Mouse (Mus musculus) lung, adult 2 months (tissue): ENCODE results near the gene Ccdc106.

ENCODE experiments used
- CTCF ChIP-seq: fragments of 200-500 bp; IDR thresholded peaks from 2 replicates; pipeline ENCODE4 v1.5.1; 2011; ENCODE audit warnings: mild to moderate bottlenecking, low read length, control low read depth; ENCODE audit not compliant: insufficient read depth
- POLR2A ChIP-seq: fragments of 200-500 bp; IDR thresholded peaks from 2 replicates; pipeline ENCODE4 v1.6.1; 2011; ENCODE audit warnings: low read depth, mild to moderate bottlenecking, control low read depth, low read length, borderline replicate concordance; ENCODE audit errors: extremely low read depth

- TF ChIP-seq CTCF (no peak), POLR2A (no peak)
Observed at GRCm38 (mm10) chr7:5029946-5030345, 9.6 kb downstream of the Ccdc106 start.
